Mouse (Mus musculus) thymus, adult 2 months (tissue): ENCODE measurements at regions not wholly inside any gene's neighbourhood (a gene's known extent, or its start where the extent isn't known, plus 50 kb on each side); places are given as distances from the start of the nearest gene placed in this dataset.

ENCODE experiments used
- CTCF ChIP-seq: fragments of 200-500 bp; IDR thresholded peaks from 2 replicates; pipeline ENCODE4 v1.5.1; 2012; ENCODE audit warnings: mild to moderate bottlenecking, control low read depth, low read length, moderate library complexity, borderline replicate concordance; ENCODE audit not compliant: control insufficient read depth, poor library complexity, insufficient read depth; ENCODE audit errors: extremely low read depth
- POLR2A ChIP-seq: fragments of 200-500 bp; IDR thresholded peaks from 2 replicates; pipeline ENCODE4 v1.6.1; 2012; ENCODE audit warnings: mild to moderate bottlenecking, low read length, control low read depth, moderate library complexity; ENCODE audit not compliant: control insufficient read depth, poor library complexity, insufficient read depth; ENCODE audit errors: extremely low read depth

DNA sequence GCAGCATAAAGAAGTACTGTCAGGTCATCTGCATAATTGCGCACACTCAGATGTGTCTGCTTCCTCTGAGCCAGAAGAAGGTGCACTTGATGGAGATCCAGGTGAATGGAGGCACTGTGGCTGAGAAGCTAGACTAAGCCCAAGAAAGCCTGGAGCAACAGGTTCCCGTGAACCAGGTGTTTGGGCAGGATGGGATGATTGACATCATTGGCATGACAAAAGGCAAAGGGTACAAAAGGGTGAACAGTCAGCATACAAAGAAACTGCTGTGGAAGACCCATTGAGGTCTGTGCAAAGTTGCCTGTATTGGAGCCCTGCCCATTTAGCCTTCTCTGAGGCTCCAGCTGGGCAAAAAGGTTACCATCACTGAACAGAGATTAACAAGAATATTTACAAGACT is 337.0 kb upstream of the Zfp960 start:
- TF ChIP-seq CTCF (no peak), POLR2A (no peak)
